Mouse (Mus musculus): ENCODE data around the gene Kremen2. TPM values are rescaled to one million over a fixed set of nuclear protein-coding genes. Genes with fewer than 3 reads are reported as not detected.
A peak's percentile ranks its signal among the peaks of the same experiment; 100 is the strongest.

Gene Kremen2
- polyA plus RNA-seq, 1 experiment: 0.57 TPM

DNA sequence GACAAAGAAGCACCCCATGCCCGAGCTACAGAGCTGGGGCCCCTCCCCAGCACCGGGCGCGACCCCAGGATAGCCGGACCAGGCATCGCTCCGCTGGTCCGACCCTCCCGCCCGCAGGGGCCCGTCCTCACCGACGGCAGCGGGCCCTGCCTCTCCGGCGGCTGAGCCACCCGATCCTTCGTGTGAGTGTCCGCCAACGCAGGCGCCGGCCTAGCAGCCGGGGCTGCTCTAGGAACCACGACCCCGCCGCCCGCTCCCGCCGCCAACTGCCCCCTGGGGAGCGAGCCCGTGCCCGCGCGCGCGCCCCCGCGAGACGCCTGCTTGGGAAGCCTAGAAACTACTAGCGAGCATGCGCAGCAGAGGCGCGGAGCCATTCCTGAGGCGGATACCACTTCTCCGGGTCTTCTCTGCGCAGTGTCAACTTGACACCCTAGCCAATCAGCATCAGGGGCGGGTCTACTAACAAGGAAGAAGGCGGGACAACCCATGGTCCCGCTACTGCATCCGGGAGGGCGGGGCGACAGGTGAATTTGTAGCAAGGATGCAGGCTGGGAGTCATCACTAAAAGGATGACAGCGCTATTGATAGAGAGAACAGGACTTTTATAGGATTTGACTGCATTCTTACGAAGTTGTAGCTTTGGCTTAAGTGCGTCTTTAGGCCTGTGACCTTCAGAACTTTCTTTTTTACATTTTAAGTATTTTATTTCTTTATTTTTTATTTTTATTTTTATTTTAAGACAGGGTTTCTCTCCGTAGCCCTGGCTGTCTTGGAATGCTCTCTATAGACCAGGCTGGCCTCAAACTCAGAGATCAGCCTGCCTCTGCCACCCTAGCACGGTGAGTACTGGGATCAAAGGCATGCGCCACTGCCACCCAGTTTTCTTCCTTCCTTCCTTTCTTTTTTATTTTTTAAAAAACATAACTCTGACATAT, 25.9 kb upstream of the Kremen2 start, which contains the start of gene Flywch1:
Gene Flywch1, minus strand, starts transcription at position 319 of the 935 bp plus-strand sequence.
- WGBS: 3% methylated on average over 58 of the region's 58 CpGs
- peak; percentile 99 to 100 for DNase-seq
- Histone ChIP-seq H3K4me1 (ENCODE audit: control insufficient read depth, insufficient read depth, low read length) (no peaks in the 10 kb centered on the region), H3K4me3 (replicated peaks; ENCODE audit: insufficient read depth, low read depth, low read length) (peak within 1 kb of the TSS; percentile 88), H3K27me3 (ENCODE audit: control insufficient read depth, insufficient read depth, low read length) (no peaks in the 10 kb centered on the region), H3K27ac (ENCODE audit: insufficient read depth, low read length) (peak within 1 kb of the TSS; percentile 64)
- TF ChIP-seq POLR2A (IDR thresholded peaks at IDR 0.05; ENCODE audit: borderline replicate concordance, insufficient read depth, low read length): peak; percentile 69
- no peak for TF ChIP-seq CTCF (IDR thresholded peaks at IDR 0.05; ENCODE audit: borderline replicate concordance, insufficient read depth, low read depth, low read length)

GRCm38 (mm10) chr17:23770896-23771283, 25.3 kb upstream of the Kremen2 start:
- Histone ChIP-seq H3K27me3 (ENCODE audit: control insufficient read depth, insufficient read depth, low read length) (no peaks in the 10 kb centered on the region), H3K4me3 (replicated peaks; ENCODE audit: insufficient read depth, low read depth, low read length) (peak overlapping the region; percentile 88), H3K27ac (ENCODE audit: insufficient read depth, low read length) (peak overlapping the region; percentile 64), H3K4me1 (ENCODE audit: control insufficient read depth, insufficient read depth, low read length) (peaks cover under 1% of the 10 kb centered on the region; the same call in 1 of the 2 replicates)
- no peak for TF ChIP-seq CTCF (IDR thresholded peaks at IDR 0.05; ENCODE audit: borderline replicate concordance, insufficient read depth, low read depth, low read length)
- no peak for TF ChIP-seq POLR2A (IDR thresholded peaks at IDR 0.05; ENCODE audit: borderline replicate concordance, insufficient read depth, low read length)
- under 1% methylated on average over 19 of the region's 19 CpGs for WGBS
- DNase-seq: no peak

- TF ChIP-seq POLR2A (IDR thresholded peaks at IDR 0.05; ENCODE audit: borderline replicate concordance, insufficient read depth, low read length): no peak
- no peak for TF ChIP-seq CTCF (IDR thresholded peaks at IDR 0.05; ENCODE audit: borderline replicate concordance, insufficient read depth, low read depth, low read length)
- Histone ChIP-seq H3K27me3 (ENCODE audit: control insufficient read depth, insufficient read depth, low read length) (no peaks in the 10 kb centered on the region), H3K4me3 (replicated peaks; ENCODE audit: insufficient read depth, low read depth, low read length) (peak overlapping the region; percentile 88), H3K4me1 (ENCODE audit: control insufficient read depth, insufficient read depth, low read length) (peaks cover 2% of the 10 kb centered on the region; the same call in 1 of the 2 replicates), H3K27ac (ENCODE audit: insufficient read depth, low read length) (no peak overlapping the region; the same call in 1 of the 2 replicates)
- 8% methylated on average over 2 of the region's 2 CpGs for WGBS
- no peak for DNase-seq
Observed at GRCm38 (mm10) chr17:23770493-23770892, 24.9 kb upstream of the Kremen2 start.

GRCm38 (mm10) chr17:23762976-23763375, 17.3 kb upstream of the Kremen2 start:
- WGBS: 11% methylated on average over 11 of the region's 11 CpGs
- no peak for TF ChIP-seq POLR2A (IDR thresholded peaks at IDR 0.05; ENCODE audit: borderline replicate concordance, insufficient read depth, low read length)
- TF ChIP-seq CTCF (IDR thresholded peaks at IDR 0.05; ENCODE audit: borderline replicate concordance, insufficient read depth, low read depth, low read length): no peak

DNA sequence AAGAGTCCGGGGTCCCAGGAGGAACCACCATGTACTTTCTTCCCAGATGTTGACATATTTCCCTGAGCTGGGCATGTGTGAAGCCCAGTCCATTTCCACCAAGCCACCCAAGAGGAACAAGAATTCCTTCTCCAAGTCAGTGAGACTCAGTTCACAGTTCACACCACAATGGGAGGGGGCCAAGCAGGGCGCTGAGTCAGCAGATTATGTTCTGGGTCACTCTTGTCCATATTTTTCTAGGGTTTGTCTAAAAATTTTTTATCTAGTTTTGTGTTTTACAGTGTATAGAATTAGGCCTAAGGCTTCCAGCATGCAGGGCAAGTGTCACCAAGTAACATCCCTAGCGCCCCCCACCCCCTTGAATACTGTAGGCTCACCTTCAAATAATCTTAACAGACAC, 15.5 kb upstream of the Kremen2 start:
- Histone ChIP-seq H3K27ac (ENCODE audit: insufficient read depth, low read length) (no peak overlapping the region), H3K4me1 (ENCODE audit: control insufficient read depth, insufficient read depth, low read length) (peaks cover 22% of the 10 kb centered on the region), H3K4me3 (replicated peaks; ENCODE audit: insufficient read depth, low read depth, low read length) (no peak overlapping the region), H3K27me3 (ENCODE audit: control insufficient read depth, insufficient read depth, low read length) (no peaks in the 10 kb centered on the region)
- no peak for TF ChIP-seq POLR2A (IDR thresholded peaks at IDR 0.05; ENCODE audit: borderline replicate concordance, insufficient read depth, low read length)
- TF ChIP-seq CTCF (IDR thresholded peaks at IDR 0.05; ENCODE audit: borderline replicate concordance, insufficient read depth, low read depth, low read length): no peak
- WGBS: over 99% methylated on average over 3 of the region's 3 CpGs
- DNase-seq: no peak

More at GRCm38 (mm10) chr17:23762976-23763375, 17.3 kb upstream of the Kremen2 start:
- DNase-seq: peak; percentile 62 to 70
- H3K4me1 ChIP-seq (ENCODE audit: control insufficient read depth, insufficient read depth, low read length): peaks cover 22% of the 10 kb centered on the region
- H3K27me3 ChIP-seq (ENCODE audit: control insufficient read depth, insufficient read depth, low read length): no peaks in the 10 kb centered on the region
- 0 out of 2 replicates have a peak overlapping the region, but pooled peaks have one; percentile 2 for H3K27ac ChIP-seq (ENCODE audit: insufficient read depth, low read length)
- no peak overlapping the region for H3K4me3 ChIP-seq (replicated peaks; ENCODE audit: insufficient read depth, low read depth, low read length)

GRCm38 (mm10) chr17:23760231-23760630, 14.6 kb upstream of the Kremen2 start:
- DNase-seq: no peak
- no peak overlapping the region for H3K4me3 ChIP-seq (replicated peaks; ENCODE audit: insufficient read depth, low read depth, low read length)
- H3K27me3 ChIP-seq (ENCODE audit: control insufficient read depth, insufficient read depth, low read length): no peaks in the 10 kb centered on the region
- no peak overlapping the region for H3K27ac ChIP-seq (ENCODE audit: insufficient read depth, low read length)
- no peak for TF ChIP-seq POLR2A (IDR thresholded peaks at IDR 0.05; ENCODE audit: borderline replicate concordance, insufficient read depth, low read length)
- no peak for TF ChIP-seq CTCF (IDR thresholded peaks at IDR 0.05; ENCODE audit: borderline replicate concordance, insufficient read depth, low read depth, low read length)
- H3K4me1 ChIP-seq (ENCODE audit: control insufficient read depth, insufficient read depth, low read length): peaks cover 20% of the 10 kb centered on the region
- 94% methylated on average over 9 of the region's 9 CpGs for WGBS

GRCm38 (mm10) chr17:23758801-23759200, 13.2 kb upstream of the Kremen2 start:
- DNase-seq: peak in 1 of 2 experiments; percentile 62
- Histone ChIP-seq H3K27me3 (ENCODE audit: control insufficient read depth, insufficient read depth, low read length) (no peaks in the 10 kb centered on the region), H3K27ac (ENCODE audit: insufficient read depth, low read length) (no peak overlapping the region), H3K4me3 (replicated peaks; ENCODE audit: insufficient read depth, low read depth, low read length) (no peak overlapping the region), H3K4me1 (ENCODE audit: control insufficient read depth, insufficient read depth, low read length) (peaks cover 20% of the 10 kb centered on the region)
- TF ChIP-seq CTCF (IDR thresholded peaks at IDR 0.05; ENCODE audit: borderline replicate concordance, insufficient read depth, low read depth, low read length): no peak
- 19% methylated on average over 8 of the region's 8 CpGs for WGBS

GRCm38 (mm10) chr17:23757581-23757980, 11.9 kb upstream of the Kremen2 start:
- TF ChIP-seq POLR2A (IDR thresholded peaks at IDR 0.05; ENCODE audit: borderline replicate concordance, insufficient read depth, low read length): no peak
- no peak for TF ChIP-seq CTCF (IDR thresholded peaks at IDR 0.05; ENCODE audit: borderline replicate concordance, insufficient read depth, low read depth, low read length)
- peaks cover 10% of the 10 kb centered on the region for H3K4me1 ChIP-seq (ENCODE audit: control insufficient read depth, insufficient read depth, low read length)
- WGBS: 95% methylated on average over 9 of the region's 9 CpGs
- no peak overlapping the region for H3K27ac ChIP-seq (ENCODE audit: insufficient read depth, low read length)
- no peak for DNase-seq
- no peak overlapping the region for H3K4me3 ChIP-seq (replicated peaks; ENCODE audit: insufficient read depth, low read depth, low read length)
- H3K27me3 ChIP-seq (ENCODE audit: control insufficient read depth, insufficient read depth, low read length): no peaks in the 10 kb centered on the region

All from cerebellum, adult 2 months (tissue).